Mouse (Mus musculus) left cerebral cortex, postnatal 4 days (tissue): ENCODE measurements around the gene Rps27l. TPM values are rescaled to one million over a fixed set of nuclear protein-coding genes. Genes with fewer than 3 reads are reported as not detected.

Experiments used
- DNase-seq: peaks from one replicate; pipeline ENCODE4 v3.0.0-alpha.2; 2022
- intact Hi-C: fragments of 180-260 bp; cut with DNase I; formaldehyde crosslinking; loops from one replicate; pipeline ENCODE4 v1.15.1; 2025
- total RNA-seq, 2 experiments: library from RNA; stranded (reverse); gene quantifications; 2 replicates each; pipeline ENCODE4 v1.2.3; 2021

Gene Rps27l
- total RNA-seq, 2 experiments from 2014 or later: 59.1 to 67.5 TPM

DNA sequence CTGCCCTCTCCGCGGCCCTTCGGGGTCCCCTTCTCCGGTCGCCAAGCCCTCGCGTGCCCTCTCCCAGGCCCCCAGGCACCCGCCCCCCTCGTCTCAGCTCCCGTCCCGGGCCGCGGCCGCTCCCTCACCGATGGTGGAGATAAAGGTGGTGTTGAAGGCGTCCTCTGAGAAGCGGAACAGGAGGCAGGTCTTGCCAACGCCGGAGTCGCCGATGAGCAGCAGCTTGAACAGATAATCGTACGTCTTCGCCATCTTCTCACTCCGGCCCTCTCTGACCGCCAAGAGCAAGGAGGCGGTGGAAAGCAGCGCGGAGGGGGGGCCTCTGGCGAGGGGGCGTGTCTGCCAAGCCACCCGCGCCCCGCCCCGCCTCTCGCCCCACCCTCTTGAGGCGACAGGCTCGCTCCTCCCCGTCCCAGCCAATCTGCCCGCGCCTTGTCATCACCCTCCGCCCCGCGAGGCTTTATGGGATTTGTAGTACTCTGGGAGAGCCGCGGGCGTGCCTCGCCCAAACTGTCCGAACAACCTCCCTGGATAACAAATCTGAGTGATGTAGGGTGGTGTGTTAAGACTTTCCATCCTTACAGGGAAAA lies 26.4 kb upstream of the Rps27l start, which contains the start of gene Rab8b:
Rab8b (minus strand) TSS at position 306 of the 590 bp plus-strand sequence.
- peak; percentile 99 for DNase-seq
- intact Hi-C loops: loop anchor here (10.0 kb wide), 1 partner anchor 55 kb away; no protein-coding TSS in a partner anchor

DNA sequence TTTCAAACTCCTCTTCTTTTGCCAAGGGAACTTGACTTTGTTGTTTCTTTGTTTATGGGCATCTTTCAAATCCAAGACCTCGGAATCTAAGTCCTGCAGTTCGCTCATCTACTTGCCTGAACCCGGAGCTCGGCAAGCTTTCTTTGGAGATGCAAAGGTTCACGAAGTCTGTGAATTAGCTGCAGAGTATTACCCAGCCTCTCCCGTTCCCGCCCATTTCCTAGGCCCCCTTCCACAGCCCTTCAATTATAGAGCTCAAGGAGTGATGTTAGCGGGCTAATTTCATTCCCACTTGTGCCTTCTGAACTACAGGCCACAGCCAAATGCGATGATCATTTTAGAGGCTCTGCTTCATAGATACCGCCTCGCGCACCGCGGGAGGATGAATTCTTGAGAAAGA lies 25.9 kb upstream of the Rps27l start:
- DNase-seq: peak; percentile 6
- intact Hi-C loops: loop anchor here (10.0 kb wide), 1 partner anchor 55 kb away; no protein-coding TSS in a partner anchor

DNA sequence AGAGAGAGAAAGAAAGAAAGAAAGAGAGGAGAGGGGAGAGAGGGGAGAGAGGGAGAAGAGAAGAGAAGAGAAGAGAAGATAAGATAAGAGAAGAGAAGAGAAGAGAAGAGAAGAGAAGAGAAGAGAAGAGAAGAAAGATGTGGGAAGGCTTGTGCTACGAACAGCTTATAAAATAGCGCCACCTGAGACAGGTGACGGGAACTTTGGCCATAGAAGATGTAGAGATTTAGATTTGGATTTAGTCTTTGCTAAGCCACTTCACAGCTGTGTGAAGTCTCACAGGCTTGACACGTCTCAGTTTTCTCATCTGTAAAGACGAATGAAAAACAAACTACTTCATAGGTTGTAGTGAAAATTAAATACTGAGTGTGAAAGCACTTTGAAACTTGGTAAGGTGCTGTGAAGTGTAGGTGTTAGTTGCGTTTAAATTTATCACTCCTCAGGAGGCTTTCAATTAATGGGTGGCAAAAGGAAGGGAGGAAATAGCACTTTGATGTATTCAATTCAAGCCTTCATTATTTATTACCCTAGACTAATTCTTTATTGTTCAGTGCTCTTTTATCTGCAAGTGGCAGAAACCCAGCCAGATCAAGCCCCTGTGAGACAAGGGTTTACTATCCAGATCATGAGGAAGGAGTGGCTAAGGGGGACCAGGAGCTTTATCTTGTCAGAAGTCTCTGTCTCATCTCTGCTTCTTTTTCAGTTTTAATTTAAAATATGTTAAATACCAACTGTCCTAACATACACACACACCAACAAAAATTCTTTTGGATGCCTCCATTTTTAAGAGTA lies 25.2 kb upstream of the Rps27l start:
- intact Hi-C loops: no loop called here
- no peak for DNase-seq

DNA sequence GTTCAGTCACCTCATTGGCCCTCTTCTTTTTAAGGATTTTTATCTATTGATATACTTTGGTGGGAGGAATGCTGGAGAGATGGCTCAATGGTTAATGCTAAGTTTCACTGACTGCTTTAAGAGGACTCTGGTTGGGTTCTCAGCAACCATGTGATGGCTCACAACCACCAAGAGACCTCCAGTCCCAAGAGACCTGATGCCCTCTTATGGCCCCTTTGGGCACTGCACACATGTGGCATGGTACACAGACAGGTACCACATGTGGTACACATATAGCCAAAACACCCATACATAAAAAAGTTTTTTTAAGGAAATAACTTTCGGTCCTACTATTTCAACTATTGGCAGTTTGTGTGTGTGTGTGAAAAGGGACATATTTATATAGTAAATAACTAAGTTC lies 23.8 kb upstream of the Rps27l start:
- intact Hi-C loops: no loop called here
- DNase-seq: no peak

GRCm38 (mm10) chr9:66925853-66926252 lies 20.0 kb upstream of the Rps27l start:
- intact Hi-C loops: no loop called here
- no peak for DNase-seq

DNA sequence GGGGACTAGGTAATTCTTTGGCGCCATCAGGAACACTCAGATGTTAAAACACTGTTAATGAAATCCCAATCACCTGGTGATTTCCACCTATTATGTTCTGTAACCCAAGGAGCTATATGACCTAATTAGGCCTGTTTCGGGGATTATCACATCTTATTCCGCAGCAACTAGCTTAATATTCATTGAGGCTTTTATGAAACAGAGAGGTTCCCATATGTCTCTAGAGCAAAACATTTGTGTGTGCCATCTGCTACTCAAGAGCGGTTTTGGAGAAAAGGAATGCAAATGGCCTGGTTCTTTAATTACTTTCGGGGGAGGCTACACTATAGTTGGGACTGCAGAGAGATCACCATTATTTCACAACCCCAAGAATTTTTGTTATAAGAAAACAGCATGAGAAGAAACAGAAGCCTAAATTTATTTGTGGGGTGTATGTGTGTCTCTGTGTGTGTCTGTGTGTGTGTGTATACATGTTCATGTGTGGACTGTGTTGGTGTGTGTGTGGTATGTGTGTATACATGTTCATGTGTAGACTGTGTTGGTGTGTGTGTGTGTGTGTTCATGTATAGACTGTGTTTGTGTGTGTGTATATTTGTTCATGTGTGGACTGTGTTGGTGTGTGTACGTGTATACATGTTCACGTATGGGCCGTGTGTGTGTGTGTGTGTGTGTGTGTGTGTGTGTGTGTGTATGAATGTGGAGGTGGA lies 18.0 kb upstream of the Rps27l start:
- DNase-seq: no peak
- intact Hi-C loops: no loop called here

- no peak for DNase-seq
- intact Hi-C loops: no loop called here
Measured at GRCm38 (mm10) chr9:66930351-66930750, 15.5 kb upstream of the Rps27l start.

- DNase-seq: peak; percentile 24
- intact Hi-C loops: no loop called here
Measured at GRCm38 (mm10) chr9:66933869-66934808, 11.7 kb upstream of the Rps27l start.

DNA sequence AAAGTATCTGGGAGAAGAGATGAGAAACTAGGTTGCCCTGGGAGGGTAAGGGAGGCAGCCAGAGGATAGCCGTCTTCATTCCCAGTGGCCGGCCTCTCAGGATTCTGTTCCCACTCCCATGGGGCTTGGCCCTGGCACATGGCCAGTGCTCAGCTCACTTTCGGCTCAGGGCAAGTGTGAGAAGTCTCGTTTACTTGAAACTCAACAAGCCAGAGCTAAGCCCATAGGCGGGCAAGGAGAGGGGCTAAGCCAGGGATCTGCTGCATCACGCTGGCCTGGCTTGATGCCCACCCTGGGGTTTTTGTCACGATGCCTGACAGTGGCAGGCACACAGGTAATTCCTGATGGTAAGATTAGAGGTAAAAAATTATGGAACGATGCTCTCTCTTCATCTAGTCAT lies 8.4 kb upstream of the Rps27l start:
- intact Hi-C loops: no loop called here
- DNase-seq: peak; percentile 57

- DNase-seq: peak; percentile 29
- intact Hi-C loops: no loop called here
Measured at GRCm38 (mm10) chr9:66938836-66939235, 7.0 kb upstream of the Rps27l start.

DNA sequence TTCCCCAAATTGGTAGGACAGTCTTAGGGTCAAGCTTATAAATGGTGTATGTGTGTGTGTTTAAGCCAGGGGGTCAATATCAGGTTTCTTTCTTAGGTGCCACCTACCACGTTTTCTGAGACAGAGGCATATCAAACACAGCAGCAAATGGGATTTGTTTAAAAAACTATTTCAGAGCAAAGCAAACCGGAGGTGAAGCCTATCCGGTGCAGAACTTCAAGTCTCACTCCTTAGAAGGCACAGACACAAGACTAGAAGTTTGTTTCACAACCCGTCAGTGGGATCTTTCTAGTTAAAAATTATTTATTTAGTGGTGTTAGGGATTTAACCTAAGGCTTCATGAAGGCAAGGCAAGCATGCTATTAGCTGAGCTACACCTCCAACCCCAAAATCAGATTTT lies 725 bp upstream of the Rps27l start:
- no peak for DNase-seq
- intact Hi-C loops: no loop called here

DNA sequence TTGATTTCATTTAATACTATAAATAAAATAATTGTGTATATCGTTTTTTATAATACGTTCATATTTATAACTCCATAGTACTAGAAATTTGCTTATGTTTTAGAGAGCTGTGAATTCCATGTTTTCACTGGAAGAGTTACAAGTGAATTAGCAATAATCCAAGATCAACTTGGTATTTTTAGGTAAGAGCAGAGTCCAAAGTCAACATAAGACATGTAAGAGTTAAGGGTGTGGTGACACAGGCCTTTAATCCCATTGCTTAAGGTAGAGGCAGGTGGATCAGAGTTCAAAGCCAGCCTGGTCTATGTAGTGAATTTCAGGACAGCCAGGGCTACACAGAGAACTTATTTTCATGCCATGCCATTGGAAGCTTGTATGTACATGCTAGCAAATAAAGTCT lies 2.6 kb downstream of the Rps27l start:
- DNase-seq: no peak
- intact Hi-C loops: no loop called here

- no peak for DNase-seq
- intact Hi-C loops: no loop called here
Measured at GRCm38 (mm10) chr9:66952321-66952720, 6.4 kb downstream of the Rps27l start.

DNA sequence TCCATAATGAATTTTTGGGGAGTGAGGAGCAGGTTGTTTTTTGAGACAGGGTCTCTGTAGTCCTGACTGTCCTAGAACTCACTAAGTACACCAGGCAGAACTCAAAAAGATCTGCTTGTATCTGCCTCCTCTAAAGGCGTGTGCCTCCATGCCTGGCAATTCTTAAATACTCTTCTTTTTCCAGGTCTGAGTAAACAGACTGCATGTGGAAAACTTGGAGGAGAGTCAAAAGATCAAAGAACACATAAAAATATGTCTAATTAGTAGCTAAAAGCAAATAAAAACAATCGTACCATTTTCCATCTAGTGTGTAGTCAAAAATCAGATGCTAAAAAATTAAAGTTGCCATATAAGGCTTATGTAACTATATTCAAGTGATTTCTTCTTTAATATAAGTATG lies 7.0 kb downstream of the Rps27l start:
- DNase-seq: no peak
- intact Hi-C loops: no loop called here

GRCm38 (mm10) chr9:66957451-66957850 lies 11.6 kb downstream of the Rps27l start:
- intact Hi-C loops: no loop called here
- DNase-seq: no peak

GRCm38 (mm10) chr9:66961478-66961877 lies 15.6 kb downstream of the Rps27l start:
- intact Hi-C loops: no loop called here

DNA sequence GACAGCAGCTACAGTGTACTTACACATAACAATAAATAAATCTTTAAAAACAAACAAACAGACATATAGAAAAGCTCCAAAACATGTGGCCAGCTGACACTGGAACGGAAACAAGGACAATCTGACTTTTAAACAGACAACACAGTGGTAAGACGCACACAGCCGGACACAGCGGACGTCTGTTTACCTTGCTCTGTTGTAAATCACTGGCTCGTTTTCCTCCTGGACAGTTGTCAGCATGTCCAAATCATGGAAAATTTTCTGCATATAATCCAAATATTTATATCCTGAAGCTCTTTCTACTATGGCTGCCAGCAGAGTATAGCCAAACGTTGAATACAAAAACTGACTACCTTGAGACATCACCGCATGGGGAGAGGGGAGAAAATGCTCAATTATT lies 21.6 kb downstream of the Rps27l start:
- intact Hi-C loops: no loop called here
- DNase-seq: no peak

More at GRCm38 (mm10) chr9:66961478-66961877, 15.6 kb downstream of the Rps27l start:
- DNase-seq: no peak

GRCm38 (mm10) chr9:66971116-66971515 lies 25.2 kb downstream of the Rps27l start:
- DNase-seq: no peak
- intact Hi-C loops: loop anchor here (10.0 kb wide), 1 partner anchor 456 kb away; the partner anchor contains the start of gene Fbxl22

DNA sequence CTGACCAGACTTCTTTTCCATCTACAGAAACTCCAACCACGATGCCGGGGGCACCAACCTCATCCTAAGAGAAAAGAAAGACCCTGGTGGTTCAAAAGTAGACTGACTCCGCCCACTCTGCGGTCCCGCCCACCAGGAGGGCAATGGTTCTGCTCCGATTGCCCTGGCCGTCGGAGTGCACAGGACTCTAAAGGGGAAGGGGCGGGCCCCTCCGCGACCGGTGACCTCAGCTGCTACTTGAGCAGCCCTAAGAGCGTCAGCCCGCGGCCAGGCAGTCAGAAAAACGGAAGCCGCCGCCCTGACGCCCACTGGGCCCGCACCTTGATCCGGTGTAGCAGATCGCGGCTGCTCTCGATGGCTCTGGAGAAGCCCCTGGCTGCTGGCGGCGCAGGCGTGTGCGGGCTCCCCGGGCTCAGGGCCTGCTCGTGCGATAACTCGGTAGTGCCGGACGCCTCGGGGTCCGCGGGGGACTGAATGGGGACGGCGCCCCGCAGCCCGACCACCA lies 28.9 kb downstream of the Rps27l start:
- peak; percentile 79 for DNase-seq
- intact Hi-C loops: loop anchor here (10.0 kb wide), 1 partner anchor 460 kb away; the partner anchor contains the start of gene Fbxl22

- intact Hi-C loops: loop anchor here (10.0 kb wide), 1 partner anchor 460 kb away; the partner anchor contains the start of gene Fbxl22
- peak; percentile 97 for DNase-seq
Measured at GRCm38 (mm10) chr9:66975239-66975645, 29.4 kb downstream of the Rps27l start, which contains the start of gene Lactb. Lactb (minus strand) TSS chr9:66975484.
